Mouse (Mus musculus) kidney, postnatal 14 days (tissue): ENCODE data around the gene Ccnl1.

Source experiments
- DNase-seq: peaks from one replicate; pipeline ENCODE4 v3.0.0; 2022; ENCODE audit warnings: mixed read lengths

Gene Ccnl1

DNA sequence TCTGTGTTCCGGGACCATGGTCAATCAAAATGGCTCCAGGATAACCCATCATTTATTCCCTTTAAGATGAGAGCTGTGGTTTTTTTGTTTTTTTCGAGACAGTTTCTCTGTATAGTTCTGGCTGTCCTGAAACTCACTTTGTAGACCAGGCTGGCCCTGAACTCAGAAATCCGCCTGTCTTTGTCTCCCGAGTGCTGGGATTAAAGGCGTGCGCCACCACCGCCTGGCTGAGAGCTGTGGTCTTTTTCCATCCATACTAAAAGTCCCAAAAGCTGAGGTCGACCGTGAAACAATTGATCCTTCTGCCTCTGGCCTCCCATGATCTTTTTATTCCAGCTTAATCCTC is 764 bp upstream of the Ccnl1 start:
- DNase-seq = peak; percentile 33

DNA sequence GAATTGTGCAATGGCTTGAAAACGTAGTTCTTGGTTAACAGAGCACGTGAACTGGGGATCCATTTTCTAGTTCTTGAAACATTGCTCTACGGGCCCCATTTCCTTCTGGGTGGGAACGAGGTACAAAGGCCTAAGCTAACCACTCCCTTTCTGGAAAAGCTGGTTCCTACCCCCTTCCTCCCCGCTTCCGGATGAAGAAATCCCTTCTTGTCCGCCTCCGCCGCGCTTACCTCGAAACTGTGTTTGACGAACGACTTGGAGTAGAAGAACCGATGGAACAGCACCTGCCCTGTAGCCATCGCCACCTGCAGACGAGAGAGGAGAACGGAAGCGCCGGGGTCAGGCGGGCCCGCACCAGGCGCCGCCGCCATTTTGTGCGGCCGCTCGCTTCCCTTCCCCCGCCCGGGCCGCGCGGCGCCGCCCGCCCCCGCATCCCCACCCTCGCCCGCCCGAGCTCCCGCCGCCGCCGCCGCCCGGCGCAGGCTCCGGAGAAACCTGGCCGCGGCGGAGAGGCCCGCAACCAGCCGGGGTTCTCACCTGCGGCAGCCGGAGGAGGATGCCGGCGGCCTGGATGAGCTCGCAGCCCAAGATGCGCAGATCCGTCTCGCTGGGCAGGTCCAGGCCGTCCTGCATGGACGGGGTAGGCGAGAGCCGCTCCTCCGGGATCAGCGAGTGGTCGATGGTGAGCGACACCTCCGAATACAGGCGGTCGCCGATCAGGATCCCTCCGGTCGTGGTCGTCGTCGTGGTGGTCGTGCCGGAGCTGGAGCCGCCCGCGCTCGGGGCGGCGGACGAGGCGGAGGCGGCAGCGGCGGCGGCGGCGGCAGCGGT is 563 bp downstream of the Ccnl1 start:
- DNase-seq = peak; percentile 76

- DNase-seq = no peak
These were observed 3.3 kb downstream of the Ccnl1 start for GRCm38 (mm10) chr3:65954499-65955391.

- DNase-seq = no peak
These were observed 7.2 kb downstream of the Ccnl1 start for GRCm38 (mm10) chr3:65950831-65951365.

GRCm38 (mm10) chr3:65950304-65950703 is 7.7 kb downstream of the Ccnl1 start:
- no peak for DNase-seq

GRCm38 (mm10) chr3:65945277-65945932 is 12.6 kb downstream of the Ccnl1 start:
- no peak for DNase-seq

- no peak for DNase-seq
These were observed 13.3 kb downstream of the Ccnl1 start for GRCm38 (mm10) chr3:65944713-65945112.

DNA sequence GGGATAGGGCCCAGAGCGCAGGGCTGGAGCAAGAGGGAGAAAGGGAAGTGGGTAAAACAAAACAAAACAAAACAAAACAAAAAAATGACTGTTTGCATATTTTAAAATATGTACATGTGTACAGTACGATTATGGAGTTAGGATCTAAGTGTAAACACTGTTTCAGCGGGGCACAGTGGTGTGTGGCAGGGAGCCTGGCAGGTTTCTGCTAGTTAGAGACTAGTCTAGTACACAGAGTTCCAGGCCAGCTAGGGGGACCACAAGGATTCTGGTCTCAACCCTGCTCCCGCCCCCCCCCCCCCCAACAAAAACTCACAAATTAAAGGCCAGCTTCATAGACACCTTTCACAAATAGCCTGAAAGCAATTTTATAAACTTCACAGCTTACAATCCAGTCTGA is 14.6 kb downstream of the Ccnl1 start:
- no peak for DNase-seq

DNA sequence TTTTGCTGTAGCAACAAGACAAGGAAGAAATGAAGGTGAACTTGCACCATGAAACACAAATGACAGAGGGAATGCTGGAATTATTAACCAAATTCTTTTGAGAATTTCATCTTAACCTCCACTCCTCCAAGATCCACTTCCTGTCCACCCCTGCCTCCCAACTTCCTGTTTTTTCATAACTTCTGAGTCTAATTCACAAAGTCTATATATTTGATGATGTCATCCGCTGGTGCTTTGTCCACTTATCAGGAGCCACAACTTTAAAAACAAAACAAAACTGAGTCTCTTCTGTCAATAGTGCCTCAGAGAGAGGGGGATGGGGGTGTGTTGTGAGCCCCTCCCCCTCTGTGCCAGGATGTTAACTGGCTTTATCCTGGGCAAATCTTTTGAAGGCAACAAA is 17.0 kb downstream of the Ccnl1 start:
- DNase-seq = no peak

DNA sequence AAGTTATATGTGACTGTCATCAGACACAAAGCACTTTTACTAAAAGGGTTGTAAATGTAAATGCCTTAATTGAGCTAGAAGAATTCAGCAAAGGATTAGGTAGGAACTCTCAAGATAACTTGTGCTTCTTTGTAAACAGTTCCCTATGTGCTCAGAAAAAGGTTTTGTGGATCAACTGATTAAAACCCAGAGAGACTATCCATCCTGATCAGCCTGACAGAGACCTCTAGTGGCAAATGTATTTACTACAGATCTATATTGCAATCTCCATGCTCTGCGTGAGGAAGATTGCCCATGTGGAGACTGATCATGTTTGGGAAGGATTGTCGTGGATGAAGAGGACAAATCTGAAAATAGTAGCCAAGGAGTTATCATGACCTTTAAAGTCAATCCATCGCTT is 19.8 kb downstream of the Ccnl1 start:
- no peak for DNase-seq

DNA sequence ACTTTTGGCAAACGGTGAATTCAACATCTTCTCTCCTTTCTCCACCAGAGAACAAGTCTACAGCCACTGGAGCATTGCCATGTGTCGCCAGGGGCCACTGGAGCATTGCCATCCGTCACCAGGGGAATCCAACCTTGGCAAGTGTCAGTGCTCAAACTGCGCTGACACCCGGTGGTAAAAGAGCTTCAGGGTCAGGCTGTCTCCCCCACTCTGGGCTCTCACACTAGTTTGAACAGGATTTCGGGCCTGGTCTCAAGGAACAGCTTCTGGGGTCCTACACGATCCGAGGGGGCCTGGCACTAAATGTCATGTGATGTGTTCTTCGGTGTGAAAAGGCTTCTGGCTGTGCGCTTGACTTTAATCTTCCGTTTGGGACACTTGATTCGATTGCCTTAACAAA is 21.7 kb downstream of the Ccnl1 start:
- DNase-seq = no peak

DNA sequence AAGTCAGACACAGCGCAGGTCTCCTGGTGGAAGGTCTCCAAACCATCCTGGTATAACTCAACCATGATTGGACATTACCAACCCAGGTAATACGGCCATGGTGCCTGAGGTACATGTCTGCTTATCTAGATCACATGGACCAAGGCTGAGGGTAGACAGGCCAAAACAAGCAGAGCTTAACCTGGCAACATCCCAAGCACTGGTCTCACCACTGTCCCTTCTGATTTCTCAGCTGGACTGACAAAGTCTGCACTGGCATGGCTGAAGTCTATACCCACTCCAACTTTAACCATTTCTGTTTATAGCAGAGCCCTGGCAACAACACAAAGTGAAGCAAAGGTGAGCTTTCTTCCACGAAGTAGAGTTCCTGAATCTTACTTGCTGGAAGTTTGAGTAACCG is 22.9 kb downstream of the Ccnl1 start:
- no peak for DNase-seq

DNA sequence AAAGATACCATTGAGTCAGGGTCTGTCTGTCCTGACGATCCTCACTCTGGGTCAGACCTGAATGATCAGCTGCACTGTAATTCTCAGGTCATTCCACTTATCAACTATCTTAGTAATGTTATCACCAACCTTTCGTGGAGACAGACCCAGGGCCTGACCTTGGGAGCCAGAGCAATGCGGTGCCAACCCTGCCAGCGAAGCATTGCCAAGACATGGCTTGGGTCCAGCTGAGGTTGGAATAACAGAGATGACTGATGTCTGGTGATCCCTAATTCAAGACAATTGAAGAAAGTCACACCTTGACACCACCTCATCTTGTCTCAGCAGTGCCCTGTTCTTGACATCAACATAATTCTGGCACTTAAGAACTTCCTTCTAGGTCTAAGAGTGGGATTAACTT is 24.3 kb downstream of the Ccnl1 start:
- DNase-seq = no peak

DNA sequence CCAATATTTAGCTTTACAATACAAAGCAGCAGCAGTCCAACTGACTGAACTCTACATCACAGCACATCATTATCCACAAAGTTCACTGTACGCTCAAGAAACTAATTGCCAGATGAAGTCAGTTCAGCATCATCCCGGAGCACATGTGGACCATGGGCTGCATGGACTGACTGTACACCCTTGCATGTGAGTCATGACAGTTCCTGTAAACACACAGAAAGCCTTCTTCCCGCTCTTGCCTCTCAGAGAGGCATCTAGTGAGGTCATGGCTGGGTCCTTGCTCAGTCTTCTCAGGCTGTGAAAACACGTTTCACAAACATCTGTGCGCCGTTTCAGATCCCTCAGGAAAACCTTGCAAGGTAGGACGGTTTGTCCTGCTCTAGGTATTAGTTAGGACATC is 26.5 kb downstream of the Ccnl1 start:
- no peak for DNase-seq

DNA sequence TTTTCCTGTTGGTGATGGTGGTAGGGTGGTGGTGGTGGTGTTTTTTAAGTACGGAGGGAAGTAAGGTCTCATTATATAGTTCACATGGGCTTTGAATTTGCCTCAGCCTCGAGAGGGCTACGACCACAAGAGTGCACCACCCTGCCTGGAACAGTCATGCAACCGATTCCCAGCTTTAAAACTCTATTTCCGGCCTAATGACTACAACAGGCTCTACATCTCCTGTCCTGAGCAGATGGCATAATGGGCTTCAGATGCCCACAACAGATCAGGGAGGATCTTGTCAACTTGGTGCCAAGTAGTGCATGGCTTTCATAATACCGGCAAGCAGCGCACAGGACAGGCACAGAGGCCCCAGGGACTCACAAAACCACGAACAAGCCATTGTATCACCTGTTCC is 27.4 kb downstream of the Ccnl1 start:
- DNase-seq = no peak

GRCm38 (mm10) chr3:65929821-65930633 is 28.0 kb downstream of the Ccnl1 start:
- peak; percentile 79 for DNase-seq

DNA sequence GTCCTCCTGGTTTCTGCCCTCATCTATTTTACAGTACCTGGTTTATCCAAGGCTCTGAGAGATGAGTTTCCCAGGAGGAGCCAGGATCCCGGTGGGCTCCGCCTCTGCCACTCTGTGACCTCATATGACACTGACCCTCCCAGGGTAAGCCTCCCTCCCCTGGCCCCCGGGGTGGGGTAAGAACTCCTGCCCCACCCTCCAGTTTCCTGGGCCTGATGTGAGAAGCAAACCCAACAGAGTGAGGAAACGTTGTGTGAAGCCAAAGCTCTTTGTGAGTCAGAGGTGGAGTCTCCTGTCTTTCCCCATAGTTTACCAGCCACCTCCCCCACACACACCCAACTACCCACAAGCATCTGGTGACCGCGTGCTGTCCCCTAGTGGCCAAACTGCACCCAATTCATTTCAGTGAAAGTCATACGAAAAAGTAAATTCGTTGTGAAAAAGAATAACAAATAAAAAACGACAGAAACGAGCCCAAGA is 28.7 kb downstream of the Ccnl1 start:
- DNase-seq = peak; percentile 85

DNA sequence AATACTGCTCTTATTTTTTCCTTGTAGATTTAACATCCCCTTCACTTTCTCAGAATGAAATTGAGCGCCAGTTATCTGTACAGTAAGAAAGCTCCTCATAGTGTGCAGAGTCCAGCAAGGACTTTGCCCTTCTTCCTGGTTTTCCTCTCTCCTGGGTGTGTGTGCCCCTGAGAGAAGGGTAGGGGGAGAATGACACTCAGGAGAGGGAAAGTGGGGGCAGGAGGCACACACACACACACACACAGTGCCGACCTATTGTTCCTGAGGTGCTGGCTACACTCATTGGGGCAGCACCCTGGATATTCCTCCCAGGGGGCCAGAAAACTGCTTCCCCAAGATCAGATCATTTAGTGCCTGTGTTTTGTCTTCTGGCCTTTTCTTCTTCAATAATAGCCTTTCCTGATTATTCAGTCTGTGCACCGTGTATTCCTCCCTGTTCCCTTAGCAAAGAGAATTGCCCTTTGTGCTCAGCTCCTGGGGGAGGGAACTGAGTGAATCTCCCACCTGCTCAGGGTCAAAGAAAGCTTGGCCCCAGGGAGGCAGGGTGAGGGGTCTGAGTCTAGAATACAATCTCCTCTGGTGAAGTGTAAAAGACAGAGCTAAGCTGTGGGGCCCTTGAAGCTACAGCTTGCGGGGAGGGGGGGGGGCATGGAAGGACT is 29.3 kb downstream of the Ccnl1 start:
- no peak for DNase-seq

GRCm38 (mm10) chr3:65927685-65928084 is 30.4 kb downstream of the Ccnl1 start:
- peak; percentile 92 for DNase-seq

GRCm38 (mm10) chr3:65927101-65927501 is 30.9 kb downstream of the Ccnl1 start:
- DNase-seq = no peak

DNA sequence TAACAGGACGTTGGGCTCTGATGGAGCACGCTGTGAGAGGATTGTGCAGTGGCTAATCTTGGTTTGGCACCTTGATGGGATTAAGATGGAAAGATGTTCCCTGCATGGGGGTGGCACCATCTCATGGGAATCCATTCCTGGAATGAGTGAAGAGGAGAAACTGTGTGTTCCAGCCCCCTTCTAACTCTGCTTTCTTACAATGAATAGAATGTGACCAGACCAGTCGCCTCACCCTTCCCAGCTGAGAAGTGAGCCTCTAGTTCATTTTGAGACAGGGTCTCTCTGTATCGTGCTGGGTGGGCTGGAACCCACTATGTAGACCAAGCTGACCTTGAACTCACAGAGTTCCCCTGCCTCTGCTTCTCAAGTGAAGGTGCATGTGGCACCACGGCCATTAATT is 31.6 kb downstream of the Ccnl1 start:
- DNase-seq = no peak
